Mouse (Mus musculus) heart, adult 9 months (tissue): Measurements from ENCODE around the gene Rab29.
A peak's percentile ranks its signal among the peaks of the same experiment; 100 is the strongest.
"Not testable (repeated sequence)": the region's sequence is repeated elsewhere in the genome, so short reads cannot be mapped to it uniquely, and the experiment has no call there.

Source experiments
- DNase-seq, 2 experiments: peaks; one replicate each; pipeline ENCODE4 v3.0.0; 2022; ENCODE audit warnings: low spot score in 2 of 2

Gene Rab29

DNA sequence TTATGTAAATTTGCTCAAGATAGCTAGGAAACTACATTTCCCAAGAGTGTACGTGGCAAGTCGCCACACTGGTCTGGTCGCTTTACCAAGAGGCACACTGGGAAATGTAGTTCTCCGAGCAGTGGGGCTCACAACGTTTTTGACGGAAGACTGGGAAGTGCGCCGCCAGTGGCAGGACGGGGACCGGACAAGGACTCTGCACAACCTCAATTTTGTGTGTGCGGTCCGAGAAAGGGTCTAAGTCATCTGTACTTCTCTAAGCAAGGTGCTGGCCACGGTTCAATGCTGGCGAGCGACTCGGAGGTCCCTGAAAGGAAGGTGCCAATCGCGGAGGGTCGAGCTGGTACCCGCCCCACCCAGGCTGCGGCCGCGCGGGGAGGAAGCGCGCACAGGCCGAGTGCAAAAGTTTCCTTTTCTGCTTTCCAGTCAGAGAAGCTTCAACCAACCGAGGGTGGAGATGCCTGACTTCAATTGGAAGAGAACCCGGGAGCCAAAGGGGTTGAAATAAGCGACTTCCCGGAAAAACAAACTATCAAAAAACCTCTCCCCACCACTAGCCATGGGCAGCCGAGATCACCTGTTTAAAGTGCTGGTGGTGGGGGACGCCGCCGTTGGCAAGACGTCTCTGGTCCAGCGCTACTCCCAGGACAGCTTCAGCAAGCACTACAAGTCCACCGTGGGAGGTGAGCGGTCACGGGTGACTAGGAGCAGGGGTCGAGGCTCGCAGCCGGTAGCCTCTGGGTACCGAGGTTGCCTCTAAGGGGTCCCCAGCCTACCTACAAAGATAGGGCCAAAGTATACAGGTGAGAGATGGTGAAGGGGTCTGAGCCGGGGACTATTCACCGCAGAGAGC lies at the start of gene Rab29:
Gene Rab29, plus strand, starts transcription at position 132 of the 853 bp plus-strand sequence.
- peak; percentile 90 to 95 for DNase-seq

DNA sequence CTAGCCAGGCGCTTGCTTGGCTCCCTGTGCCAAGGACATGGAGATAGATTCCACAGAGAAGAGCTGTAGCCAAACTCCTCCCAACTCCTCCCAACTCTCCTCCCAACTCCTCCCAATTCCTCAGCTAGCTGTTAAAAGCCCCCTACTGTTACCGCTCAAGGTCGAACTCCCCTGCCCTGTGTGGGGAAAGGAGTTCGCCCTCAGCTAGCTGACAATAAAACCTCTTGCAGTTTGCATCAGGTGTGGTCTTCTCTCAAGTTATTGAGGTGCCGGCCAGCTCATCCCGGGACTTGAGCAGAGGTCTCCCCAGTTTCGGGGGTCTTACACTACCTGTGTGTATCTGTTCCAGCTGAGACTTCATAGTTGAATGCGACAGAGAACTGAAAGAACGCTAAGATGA lies 46.7 kb upstream of the Rab29 start:
- not testable (repeated sequence) for DNase-seq

DNA sequence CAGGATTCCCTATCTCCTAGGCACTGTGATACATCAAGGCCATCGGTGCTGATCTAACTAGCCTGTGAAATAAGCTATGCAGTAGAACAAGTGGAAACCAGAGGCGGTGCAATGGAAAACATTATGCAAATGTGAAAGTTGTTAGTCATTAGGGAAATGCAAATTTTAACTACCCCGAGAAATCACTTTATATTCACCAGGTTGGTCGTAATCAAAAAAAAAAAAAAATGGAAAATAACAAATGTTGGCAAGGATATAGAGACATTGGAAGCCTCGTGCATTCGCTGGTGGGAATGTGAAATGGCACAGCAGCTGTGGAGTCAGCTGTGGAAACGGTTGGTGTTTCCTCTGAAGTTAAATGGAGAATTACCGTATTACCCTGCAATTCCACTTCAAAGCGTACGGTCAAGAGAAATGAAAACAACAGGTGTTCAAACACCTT lies 46.1 kb upstream of the Rab29 start:
- no peak for DNase-seq

DNA sequence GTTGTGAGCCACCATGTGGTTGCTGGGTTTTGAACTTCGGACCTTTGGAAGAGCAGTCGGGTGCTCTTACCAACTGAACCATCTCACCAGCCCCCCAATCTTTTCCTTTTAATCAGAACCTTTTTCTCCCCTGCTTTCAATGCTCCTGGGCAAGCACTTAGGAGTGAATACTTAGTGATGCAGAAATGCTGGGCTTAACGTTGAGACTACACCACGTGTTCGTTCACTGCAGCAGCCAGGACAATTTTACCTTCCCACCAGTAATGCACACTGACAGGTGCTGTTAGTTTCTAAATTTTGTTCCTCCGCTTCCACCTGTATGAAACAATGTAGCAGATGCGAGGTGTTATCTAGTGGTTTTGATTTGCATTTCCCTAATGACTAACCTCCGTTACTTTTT lies 44.7 kb upstream of the Rab29 start:
- no peak for DNase-seq

DNA sequence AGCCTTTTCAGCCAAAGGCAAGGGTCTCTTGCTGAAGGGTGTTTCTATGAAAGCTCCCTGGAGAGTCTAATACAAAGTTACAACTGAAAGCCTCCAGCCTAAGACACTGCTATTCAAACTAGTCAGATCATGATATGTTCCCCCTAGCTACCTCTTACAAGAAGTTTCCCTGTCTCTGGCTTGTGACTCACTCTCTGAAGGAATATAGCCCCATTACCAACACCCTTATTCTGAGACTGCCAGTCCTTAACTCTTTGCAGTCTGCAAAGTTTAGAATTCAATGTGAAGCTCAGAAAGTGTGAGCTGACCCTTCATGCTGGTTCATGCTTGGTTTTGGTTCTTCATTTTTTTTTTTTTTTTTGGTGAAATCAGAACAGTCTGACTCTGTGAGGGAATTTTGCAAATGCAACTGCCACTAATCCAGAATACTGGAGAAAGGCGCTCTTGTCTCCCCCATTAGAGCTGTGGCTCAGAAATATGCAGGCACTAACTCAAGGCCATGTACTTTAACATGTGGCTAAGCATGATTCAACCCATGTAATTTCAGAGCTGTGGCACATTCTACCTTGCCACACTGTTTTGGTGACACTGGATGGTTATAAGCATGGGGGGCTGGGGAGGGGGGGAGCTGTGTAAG lies 44.0 kb upstream of the Rab29 start:
- no peak for DNase-seq

DNA sequence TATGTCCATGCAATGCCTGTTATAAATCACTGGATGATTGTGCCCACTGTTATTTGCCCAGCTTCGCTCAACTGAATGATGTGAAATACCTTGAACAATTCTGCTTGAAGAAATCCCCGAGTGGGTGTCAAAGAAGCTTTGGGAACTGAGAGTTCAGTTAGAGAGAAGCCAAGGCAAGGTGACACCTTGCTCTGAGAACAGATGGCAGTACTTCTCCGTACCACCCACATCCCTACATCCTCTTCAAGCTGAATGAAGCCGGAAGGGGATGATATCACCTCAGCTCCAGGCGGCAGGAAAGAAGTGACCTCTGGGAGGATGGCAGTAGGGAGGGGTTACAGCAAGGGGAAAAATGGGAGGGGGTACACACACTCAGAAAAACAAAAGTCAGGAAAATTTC lies 43.5 kb upstream of the Rab29 start:
- no peak for DNase-seq

DNA sequence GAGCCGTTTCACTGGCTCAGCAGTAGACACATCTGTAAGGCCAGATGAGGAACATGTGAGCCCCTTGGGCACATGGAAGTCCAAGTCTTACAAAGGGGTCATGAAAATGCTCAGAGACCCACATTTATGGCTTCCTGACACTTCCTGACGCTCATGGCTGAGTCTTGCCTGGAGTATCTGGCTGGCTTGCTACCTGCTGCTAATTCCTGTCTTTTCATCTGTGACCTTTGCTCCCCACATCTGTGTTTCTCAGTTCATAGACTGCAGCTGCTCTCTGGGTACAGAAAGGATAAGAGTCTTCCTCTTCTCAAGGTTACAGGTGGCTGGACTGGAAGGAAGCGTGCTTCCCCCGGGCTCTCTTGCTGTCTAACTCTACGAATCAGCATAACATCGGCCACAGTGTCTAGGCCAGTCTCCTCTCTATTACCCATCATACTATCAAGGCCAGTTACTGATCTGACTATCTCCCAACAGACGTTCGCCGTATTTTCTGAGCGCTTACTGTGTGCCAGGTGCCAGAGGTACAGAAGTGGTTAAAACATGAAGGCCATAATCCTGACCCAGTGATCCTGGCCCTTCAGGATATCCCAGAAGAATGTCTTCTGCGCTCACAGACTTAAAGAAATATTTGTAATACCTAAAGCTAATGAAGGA lies 42.4 kb upstream of the Rab29 start:
- no peak for DNase-seq

DNA sequence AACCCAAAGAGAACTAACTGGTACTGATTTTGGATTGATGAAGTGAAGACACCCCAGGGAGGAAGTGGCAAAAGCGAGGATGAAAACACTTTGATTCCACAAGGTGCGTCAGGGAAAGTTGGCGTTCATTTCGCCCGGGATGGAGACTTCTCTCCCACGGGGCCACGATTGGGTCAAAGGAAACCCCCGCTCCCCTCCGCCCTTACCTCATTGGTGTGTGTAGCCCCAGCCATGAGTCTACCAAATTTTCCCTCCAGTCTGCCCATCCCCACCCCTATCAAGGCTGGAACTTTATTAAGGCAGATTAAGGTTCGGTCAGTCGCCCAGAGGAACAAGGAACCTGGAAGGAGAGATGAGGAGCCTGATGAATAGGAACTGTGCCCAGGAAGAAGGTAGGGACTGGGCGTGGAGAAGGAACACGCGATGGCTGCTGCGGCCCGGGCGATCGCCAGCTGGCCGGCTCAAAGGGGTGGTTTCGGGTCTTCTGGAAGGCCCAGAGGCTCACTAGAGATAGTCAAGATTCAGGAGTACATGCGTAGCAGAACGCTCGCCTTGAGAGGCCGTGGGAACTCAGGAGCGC lies 39.7 kb upstream of the Rab29 start, which contains the start of gene Slc41a1:
Gene Slc41a1, plus strand, starts transcription at position 287 of the 580 bp plus-strand sequence.
- DNase-seq, result no peak

DNA sequence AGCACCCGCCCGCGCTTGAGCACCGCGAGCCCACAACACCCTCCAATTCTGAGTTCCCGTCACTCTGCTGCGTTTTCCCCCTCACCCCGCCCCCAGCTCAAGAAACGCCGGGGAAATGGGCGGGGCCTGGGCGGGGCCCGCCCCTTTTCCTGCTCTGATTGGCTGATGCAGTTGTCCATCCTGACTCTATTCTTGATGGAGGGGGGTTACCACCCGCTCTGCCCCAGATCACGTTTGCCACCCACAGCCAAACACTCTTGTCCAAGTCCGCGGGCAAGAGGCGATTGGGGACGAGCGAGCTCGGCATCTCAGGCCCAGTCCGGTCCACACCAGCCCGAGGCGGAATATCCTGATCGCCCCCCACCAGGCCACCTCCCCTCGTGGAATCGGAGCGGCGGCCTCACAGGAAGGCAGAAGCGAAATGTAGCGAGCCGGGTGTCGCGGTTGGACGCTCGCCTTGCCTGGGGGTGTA lies 39.2 kb upstream of the Rab29 start:
- peak; percentile 95 to 96 for DNase-seq

DNA sequence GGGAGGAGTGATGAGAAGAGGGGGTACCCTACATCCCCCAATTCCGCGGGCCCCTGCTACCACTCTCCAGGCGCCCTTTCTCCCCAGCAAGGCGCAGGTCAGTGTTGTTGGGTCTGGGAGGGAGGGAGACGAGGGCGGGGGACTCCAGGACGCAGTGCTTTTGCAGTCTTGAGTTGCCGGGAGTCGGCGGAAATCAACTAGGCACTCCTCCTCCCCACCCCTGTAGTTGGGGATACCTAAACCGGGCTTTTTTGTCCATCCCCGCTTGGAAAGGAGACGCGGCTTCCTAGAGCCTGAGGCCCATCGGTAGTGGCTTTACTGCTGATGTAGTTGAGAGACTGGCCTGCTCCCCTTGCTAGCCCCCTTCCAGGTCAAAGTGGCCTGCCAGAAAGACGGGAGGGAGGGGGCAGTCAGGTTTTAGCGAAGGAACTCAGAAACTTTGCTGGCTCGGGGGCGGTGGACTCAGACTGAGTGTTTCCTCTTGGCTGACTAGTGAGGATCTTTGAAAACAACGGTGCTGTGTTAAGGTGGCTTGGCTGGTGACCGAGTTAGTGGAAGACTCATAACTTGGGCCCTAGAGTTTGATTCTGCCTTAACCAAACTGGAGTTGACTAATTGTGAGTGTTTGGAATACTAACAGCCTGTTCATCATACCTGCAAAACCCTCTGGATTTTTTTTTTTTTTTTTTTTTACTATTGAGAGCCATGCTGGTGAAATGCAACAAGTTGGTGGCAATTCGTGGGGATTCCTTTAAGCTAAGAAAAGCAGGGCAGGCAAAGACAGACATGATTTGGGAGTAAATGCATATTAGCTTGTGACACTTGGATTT lies 38.5 kb upstream of the Rab29 start:
- no peak for DNase-seq

DNA sequence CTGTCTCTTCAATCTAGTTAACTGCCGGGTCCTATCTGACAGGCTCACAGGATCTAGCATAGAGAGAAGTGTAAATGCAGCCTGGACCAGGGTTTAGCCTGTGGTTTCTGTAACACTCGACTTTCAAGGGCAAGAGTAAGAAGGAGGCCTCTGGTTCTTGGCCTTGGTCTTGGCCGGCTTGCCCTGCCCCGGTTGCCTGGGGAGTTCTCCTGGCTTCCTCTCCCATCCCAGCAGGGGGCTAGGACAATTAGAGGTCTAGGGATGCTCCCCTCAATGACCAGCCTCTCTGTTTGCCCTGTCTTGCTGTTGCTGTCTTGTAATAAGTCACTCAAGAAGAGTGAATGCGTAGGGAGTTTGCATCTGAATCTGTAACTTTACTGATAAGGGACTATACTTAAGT lies 37.7 kb upstream of the Rab29 start:
- DNase-seq, result no peak

DNA sequence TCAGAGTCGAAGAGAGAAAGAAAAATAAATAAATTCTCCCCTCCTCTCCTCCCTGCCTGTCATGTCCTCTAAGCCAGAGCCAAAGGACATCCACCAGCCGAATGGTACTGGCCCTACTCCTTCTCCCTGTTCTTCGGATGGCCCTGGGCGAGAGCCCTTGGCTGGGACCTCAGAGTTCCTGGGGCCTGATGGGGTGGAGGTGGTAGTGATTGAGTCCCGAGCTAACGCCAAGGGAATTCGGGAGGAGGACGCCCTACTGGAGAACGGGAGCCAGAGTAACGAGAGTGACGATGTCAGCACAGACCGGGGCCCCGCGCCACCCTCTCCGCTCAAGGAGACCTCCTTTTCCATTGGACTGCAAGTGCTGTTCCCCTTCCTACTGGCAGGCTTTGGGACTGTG lies 36.5 kb upstream of the Rab29 start:
- DNase-seq, result peak; percentile 19 to 47

DNA sequence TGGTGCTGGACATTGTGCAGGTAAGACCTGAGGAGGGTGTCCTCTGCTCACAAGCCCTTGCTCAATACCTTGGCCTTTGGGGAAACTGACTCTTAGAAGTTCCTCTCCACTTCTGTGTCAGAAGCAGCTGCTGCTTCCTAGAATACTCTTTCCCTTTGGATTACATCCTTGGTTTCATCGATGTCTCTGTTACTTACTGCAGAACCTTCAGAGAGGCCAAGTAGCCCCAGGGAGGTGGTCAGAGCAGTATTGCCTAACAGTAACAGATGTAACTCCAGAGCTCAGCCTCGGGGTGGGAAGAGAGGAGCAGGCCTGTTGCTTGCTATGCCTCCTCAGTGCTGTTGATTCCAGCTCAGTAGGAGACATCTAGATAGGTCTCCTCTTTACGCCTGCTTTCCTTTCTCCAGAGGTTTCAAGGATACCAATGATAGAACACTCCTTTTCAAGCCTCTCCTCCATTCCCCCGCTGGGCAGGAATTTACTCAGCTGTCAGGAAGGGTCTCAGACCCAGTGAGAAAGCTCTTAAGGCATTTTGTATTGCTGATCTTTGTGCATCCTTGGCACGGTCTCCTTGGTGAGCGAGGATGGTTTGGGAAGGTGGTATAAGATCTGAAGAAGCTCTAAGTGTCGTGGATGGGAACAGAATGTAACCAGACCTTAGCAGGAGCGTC lies 35.9 kb upstream of the Rab29 start:
- no peak for DNase-seq

DNA sequence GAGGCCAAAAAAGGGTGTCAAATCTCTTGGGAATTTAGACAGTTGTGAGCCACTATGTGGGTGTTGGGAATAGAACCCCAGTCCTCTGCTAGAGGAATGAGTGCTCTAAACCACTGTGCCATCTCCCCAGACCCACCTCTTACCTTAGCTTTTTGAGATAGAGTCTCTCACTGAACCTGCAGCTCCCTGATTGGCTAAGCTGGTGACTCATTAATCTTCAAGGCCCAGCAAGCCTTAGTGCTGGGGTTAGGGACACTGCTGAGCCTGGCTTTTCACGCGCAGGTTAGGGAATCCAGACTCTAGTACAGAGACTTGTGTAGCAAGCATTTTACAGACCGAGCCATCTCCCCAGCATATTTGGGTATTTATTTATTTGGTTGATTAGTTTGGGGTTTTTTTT lies 30.0 kb upstream of the Rab29 start:
- no peak for DNase-seq

DNA sequence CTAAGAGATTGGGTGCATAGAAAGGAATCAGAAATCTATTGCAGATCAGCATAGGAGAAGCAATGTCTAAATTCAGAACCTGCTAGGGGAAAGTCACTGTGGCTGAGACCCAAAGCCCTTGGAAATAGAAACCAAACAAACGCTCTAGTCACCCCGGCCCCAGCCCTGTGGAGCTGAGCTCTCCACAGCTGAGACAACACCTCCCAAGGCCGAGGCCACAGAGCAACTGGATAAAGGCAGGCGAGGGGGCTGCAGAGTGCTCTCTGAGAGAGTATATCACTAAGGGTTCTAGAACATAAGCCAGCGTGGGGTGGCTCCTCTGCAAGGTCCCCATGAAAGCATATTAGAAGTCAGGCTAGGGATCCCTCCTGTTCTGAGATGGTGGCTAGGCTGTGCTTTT lies 28.5 kb upstream of the Rab29 start:
- no peak for DNase-seq

DNA sequence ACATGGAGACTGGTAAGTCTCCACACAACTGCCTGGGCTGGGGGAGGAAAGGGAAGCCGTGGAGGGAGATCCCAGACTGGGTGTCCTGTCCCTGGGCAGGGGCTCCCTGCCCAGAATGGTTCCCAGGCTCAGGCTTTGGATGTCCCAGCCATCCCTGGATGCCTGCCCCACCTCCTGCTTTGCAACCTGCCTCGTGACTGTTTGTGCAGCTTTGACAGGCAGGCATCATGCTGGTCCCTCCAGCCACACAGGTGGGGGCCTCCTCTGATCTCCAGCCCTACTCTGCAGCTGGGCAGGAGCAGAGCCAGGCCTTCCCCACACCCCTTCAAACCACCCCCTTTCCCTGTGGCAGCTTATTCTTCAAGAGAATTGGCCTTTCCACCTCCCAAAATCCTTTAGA lies 27.7 kb upstream of the Rab29 start:
- DNase-seq, result peak; percentile 31 to 43

DNA sequence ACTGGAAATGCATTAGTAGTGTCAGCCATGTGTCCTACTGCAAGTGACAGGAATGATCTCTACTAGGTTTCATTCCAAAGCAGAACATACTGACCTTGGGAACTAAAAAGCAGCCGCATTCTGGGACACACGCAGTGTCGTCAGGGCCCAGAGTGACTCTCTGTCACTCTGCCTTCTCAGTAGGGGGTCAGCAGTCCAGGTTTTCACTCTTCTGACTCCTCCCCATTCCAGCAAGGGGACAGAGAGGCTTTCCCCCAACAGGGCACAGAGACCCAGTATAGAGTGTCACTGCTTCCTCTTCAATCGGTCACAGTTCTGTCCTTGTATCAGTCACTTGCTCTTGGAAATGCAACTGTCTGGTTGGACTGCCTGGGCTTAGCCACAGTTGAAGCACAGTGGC lies 24.8 kb upstream of the Rab29 start:
- DNase-seq, result no peak

DNA sequence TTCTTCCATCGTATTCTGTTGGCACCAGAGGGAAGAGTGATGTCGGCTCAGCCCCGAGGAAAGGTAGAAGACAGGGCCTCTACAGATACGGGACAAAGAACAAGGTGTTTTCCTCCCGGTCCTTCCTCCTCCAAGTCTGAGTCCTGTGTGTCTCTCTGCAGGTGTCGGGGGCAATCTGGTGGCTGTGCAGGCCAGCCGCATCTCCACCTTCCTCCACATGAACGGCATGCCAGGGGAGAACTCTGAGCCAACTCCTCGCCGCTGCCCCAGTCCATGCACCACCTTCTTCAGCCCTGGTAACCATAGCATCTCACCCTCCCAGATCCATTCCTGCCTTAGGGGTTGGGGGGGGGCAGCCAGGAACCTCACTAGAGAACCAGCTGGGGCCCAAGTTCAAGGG lies 23.3 kb upstream of the Rab29 start:
- DNase-seq, result no peak

DNA sequence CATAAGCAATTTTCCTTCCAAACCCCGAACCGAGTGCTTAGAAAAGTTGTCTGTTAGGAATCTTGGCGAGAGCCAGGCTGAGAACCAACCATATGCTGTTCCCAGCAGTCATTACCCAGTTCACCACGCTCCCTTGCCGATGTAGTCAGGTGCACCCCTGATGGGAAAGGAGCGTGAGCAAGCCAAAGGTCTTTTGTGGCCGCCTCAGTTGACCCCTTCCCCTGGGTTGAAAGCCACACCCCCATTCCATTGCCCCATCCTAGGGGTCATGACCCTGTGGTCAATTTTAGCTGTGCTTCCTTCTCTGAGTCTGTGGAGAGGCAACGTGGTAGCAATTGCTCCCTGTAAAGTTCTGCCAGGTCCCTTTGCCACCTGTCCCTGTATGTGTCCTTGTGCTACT lies 22.1 kb upstream of the Rab29 start:
- no peak for DNase-seq

DNA sequence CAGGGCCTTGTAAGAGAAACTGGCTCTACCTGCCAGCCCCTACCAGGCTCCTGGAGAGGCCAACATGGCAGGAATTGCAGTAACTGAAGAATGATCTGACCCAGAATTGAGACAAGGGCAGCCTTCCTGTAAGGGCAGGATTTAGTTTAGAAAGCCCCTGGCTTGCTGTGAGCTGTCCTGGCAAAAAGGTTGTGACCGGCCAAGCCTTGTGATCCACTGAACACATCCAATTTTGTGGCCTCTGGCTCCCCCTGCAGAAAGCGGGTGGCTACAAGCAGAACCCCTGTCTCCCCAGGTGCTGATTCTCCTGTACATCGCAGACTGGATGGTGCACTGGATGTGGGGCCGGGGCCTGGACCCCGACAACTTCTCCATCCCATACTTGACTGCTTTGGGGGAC lies 20.8 kb upstream of the Rab29 start:
- DNase-seq, result peak; percentile 45 to 62

DNA sequence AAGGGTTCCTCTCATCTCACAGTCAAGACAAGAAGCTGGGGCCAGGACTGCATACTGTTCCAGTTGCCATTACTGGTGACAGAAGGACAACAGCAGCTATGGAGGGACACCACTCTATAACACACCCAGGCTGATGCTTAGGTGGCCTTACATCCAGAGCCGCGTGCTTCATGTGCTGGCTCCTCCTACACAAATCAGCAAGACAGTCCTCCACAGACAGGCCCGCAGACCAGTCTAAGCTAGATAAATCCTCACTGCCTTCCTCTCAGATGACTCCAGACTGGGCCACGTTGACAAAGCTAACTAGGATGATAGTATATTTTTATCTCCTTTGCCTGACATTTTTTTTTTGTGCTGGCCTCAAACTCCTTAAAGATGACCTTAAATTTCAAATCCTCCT lies 5.2 kb upstream of the Rab29 start:
- no peak for DNase-seq
